Mouse (Mus musculus): Measurements from ENCODE around the gene Epo.

The Epo gene

GRCm38 (mm10) chr5:137533117-137533827 lies at the start of gene Epo, which contains the start of gene Gnb2:
Epo (minus strand) TSS chr5:137533242.
Gnb2 (minus strand) TSS chr5:137533510.
- peak; percentile 99 to 100 for DNase-seq

- no peak for DNase-seq
These were observed 49.7 kb upstream of the Epo start for GRCm38 (mm10) chr5:137582702-137583101.

GRCm38 (mm10) chr5:137580246-137580645 lies 47.2 kb upstream of the Epo start:
- DNase-seq = no peak

- peak; percentile 69 to 76 for DNase-seq
These were observed 41.4 kb upstream of the Epo start for GRCm38 (mm10) chr5:137574470-137574901.

- no peak for DNase-seq
These were observed 37.9 kb upstream of the Epo start for GRCm38 (mm10) chr5:137570691-137571586.

GRCm38 (mm10) chr5:137570181-137570580 lies 37.1 kb upstream of the Epo start:
- no peak for DNase-seq

GRCm38 (mm10) chr5:137569665-137570064 lies 36.6 kb upstream of the Epo start, which contains the start of gene Tfr2:
Tfr2 (plus strand) TSS chr5:137569840.
- DNase-seq = no peak

GRCm38 (mm10) chr5:137569031-137569430 lies 36.0 kb upstream of the Epo start:
- no peak for DNase-seq

GRCm38 (mm10) chr5:137568223-137568798 lies 35.3 kb upstream of the Epo start:
- DNase-seq = no peak

- no peak for DNase-seq
These were observed 33.4 kb upstream of the Epo start for GRCm38 (mm10) chr5:137566416-137566815.

- DNase-seq = no peak
These were observed 32.7 kb upstream of the Epo start for GRCm38 (mm10) chr5:137565744-137566143.

- no peak for DNase-seq
These were observed 29.9 kb upstream of the Epo start for GRCm38 (mm10) chr5:137562965-137563364.

- DNase-seq = peak in 1 of 2 experiments; percentile 6
These were observed 28.5 kb upstream of the Epo start for GRCm38 (mm10) chr5:137561556-137561955.

GRCm38 (mm10) chr5:137553898-137554297 lies 20.9 kb upstream of the Epo start:
- DNase-seq = no peak

GRCm38 (mm10) chr5:137553411-137553837 lies 20.4 kb upstream of the Epo start, which contains the start of gene Actl6b:
Actl6b (plus strand) TSS chr5:137553517.
- peak; percentile 99 for DNase-seq

GRCm38 (mm10) chr5:137553000-137553399 lies 20.0 kb upstream of the Epo start:
- no peak for DNase-seq

- peak in 1 of 2 experiments; percentile 68 for DNase-seq
These were observed 18.1 kb upstream of the Epo start for GRCm38 (mm10) chr5:137551119-137551518.

- no peak for DNase-seq
These were observed 16.8 kb upstream of the Epo start for GRCm38 (mm10) chr5:137549840-137550239.

GRCm38 (mm10) chr5:137545596-137545995 lies 12.6 kb upstream of the Epo start:
- peak in 1 of 2 experiments; percentile 31 for DNase-seq

GRCm38 (mm10) chr5:137544926-137545325 lies 11.9 kb upstream of the Epo start:
- DNase-seq = no peak

- DNase-seq = peak; percentile 84 to 88
These were observed 8.9 kb upstream of the Epo start for GRCm38 (mm10) chr5:137541768-137542540.

- DNase-seq = no peak
These were observed 7.9 kb upstream of the Epo start for GRCm38 (mm10) chr5:137540991-137541390.

Measured in cerebellum, postnatal 14 days (tissue).